Mouse (Mus musculus) hindbrain, embryonic 12.5 days (tissue): Measurements from ENCODE around the gene Hecw2. TPM values are rescaled to one million over a fixed set of nuclear protein-coding genes. Genes with fewer than 3 reads are reported as not detected.

Experiments used
- ATAC-seq: fragments of 200-750 bp; cut with Nextera tagmentation; 2 replicates; pipeline ENCODE4 v1.8.0; 2017; ENCODE audit warnings: moderate TSS enrichment; ENCODE audit not compliant: low FRiP score
- H3K27ac ChIP-seq: fragments of 300-500 bp; sonication (generic); 2 replicates; pipeline ENCODE4 v1.5.1; 2016; ENCODE audit warnings: mild to moderate bottlenecking
- H3K27me3 ChIP-seq: fragments of 300-500 bp; sonication (generic); 2 replicates; pipeline ENCODE4 v1.6.1; 2016; ENCODE audit warnings: mild to moderate bottlenecking
- H3K36me3 ChIP-seq: fragments of 300-500 bp; sonication (generic); 2 replicates; pipeline ENCODE4 v1.6.1; 2016; ENCODE audit warnings: mild to moderate bottlenecking
- H3K4me1 ChIP-seq: fragments of 300-500 bp; sonication (generic); 2 replicates; pipeline ENCODE4 v1.6.1; 2016
- H3K4me2 ChIP-seq: fragments of 300-500 bp; sonication (generic); replicated peaks from 2 replicates; pipeline ENCODE4 v1.6.1; 2016; ENCODE audit warnings: mild to moderate bottlenecking
- H3K4me3 ChIP-seq: fragments of 300-500 bp; sonication (generic); 2 replicates; pipeline ENCODE4 v1.5.1; 2016; ENCODE audit warnings: mild to moderate bottlenecking
- H3K9ac ChIP-seq: fragments of 300-500 bp; sonication (generic); 2 replicates; pipeline ENCODE4 v1.6.1; 2016; ENCODE audit warnings: mild to moderate bottlenecking, moderate library complexity
- H3K9me3 ChIP-seq: fragments of 300-500 bp; sonication (generic); replicated peaks from 2 replicates; pipeline ENCODE4 v1.6.1; 2016; ENCODE audit warnings: mild to moderate bottlenecking
- WGBS: fragments of 180-500 bp; shearing (Covaris S2); methylation state at CpG from one replicate; pipeline ENCODE4 v1.1.7; 2016; 5-methylcytosine and 5-hydroxymethylcytosine counted together
- polyA plus RNA-seq: library from polyadenylated mRNA; unstranded; fragments of >200 nt; fragmentation: Nextera tagmentation; extraction: Ambion mirVana; gene quantifications from 2 replicates; pipeline ENCODE4 v1.2.1, GENCODE M21; 2016

The Hecw2 gene
- polyA plus RNA-seq, 1 experiment from 2014 or later, result 8.7 TPM

GRCm38 (mm10) chr1:53970326-53970977, 224.5 kb downstream of the Hecw2 start:
- 85% methylated on average over 5 of the region's 5 CpGs for WGBS
- no peaks in the 10 kb centered on the region for H3K27me3 ChIP-seq
- no peaks in the 10 kb centered on the region for H3K4me1 ChIP-seq

GRCm38 (mm10) chr1:53952395-53952794, 242.6 kb downstream of the Hecw2 start:
- WGBS, result 85% methylated on average over 5 of the region's 5 CpGs
- no peak overlapping the region for H3K4me3 ChIP-seq
- H3K9me3 ChIP-seq, result no peaks in the 10 kb centered on the region
- no peak overlapping the region for H3K9ac ChIP-seq
- H3K4me2 ChIP-seq, result no peak overlapping the region
- no peak for ATAC-seq
- no peaks in the 10 kb centered on the region for H3K27me3 ChIP-seq
- no peak overlapping the region for H3K27ac ChIP-seq
- H3K36me3 ChIP-seq, result no peaks in the 10 kb centered on the region
- H3K4me1 ChIP-seq, result no peaks in the 10 kb centered on the region

More at GRCm38 (mm10) chr1:53970326-53970977, 224.5 kb downstream of the Hecw2 start:
- no peak overlapping the region for H3K4me3 ChIP-seq
- no peaks in the 10 kb centered on the region for H3K9me3 ChIP-seq
- no peak for ATAC-seq
- H3K4me2 ChIP-seq, result no peak overlapping the region
- H3K27ac ChIP-seq, result no peak overlapping the region
- H3K36me3 ChIP-seq, result no peaks in the 10 kb centered on the region
- H3K9ac ChIP-seq, result no peak overlapping the region

DNA sequence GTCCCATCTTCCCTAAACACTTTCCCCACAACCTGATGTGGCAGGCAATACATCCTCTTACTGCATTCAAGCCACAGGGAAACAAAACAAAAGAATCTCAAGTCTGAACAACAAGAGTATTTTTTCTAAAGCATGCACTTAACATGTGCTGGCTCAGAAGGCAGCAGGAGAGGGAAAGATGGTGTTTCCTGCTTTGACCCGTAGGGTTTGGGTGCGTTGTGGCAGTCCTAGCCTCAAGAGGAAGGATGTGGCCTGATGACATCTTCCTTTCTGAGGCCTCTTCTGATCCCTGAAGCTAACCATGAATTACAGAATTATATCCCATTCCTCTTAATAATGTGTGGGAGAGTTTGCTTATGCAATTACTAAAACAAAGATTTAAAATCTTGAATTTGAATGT, 249.2 kb downstream of the Hecw2 start:
- H3K36me3 ChIP-seq, result no peaks in the 10 kb centered on the region
- no peak overlapping the region for H3K4me3 ChIP-seq
- ATAC-seq, result no peak
- no peaks in the 10 kb centered on the region for H3K4me1 ChIP-seq
- H3K4me2 ChIP-seq, result no peak overlapping the region
- whole genome bisulfite sequencing, result 92% methylated on average over 2 of the region's 2 CpGs
- H3K27me3 ChIP-seq, result no peaks in the 10 kb centered on the region
- H3K9me3 ChIP-seq, result no peaks in the 10 kb centered on the region
- no peak overlapping the region for H3K27ac ChIP-seq
- H3K9ac ChIP-seq, result no peak overlapping the region

- peaks cover 7% of the 10 kb centered on the region; the same call in 1 of the 2 replicates for H3K4me1 ChIP-seq
- H3K27ac ChIP-seq, result no peak overlapping the region
- no peak overlapping the region for H3K4me3 ChIP-seq
- 76% methylated on average over 8 of the region's 8 CpGs for WGBS
- H3K27me3 ChIP-seq, result no peaks in the 10 kb centered on the region
- H3K4me2 ChIP-seq, result no peak overlapping the region
- no peaks in the 10 kb centered on the region for H3K9me3 ChIP-seq
- H3K36me3 ChIP-seq, result no peaks in the 10 kb centered on the region
- no peak for ATAC-seq
- no peak overlapping the region for H3K9ac ChIP-seq
Measured at GRCm38 (mm10) chr1:53942468-53942867, 252.5 kb downstream of the Hecw2 start.

DNA sequence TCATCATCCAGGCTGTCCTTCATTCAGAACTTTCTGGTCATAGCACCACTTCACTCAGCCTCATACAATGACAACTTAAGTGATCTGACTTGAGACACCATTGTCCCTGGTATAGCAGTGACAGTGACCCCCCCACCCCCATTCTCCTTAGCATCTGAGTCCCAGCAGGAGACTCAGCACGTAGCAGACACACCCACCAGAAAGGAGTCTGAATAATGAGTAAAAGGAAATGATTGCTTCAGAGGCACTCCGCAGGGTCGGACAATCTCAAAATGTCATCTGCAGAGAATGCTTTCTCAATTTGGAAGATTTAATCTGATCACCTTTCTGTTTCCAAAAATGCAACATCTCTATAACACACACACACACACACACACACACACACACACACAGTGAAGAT, 253.4 kb downstream of the Hecw2 start:
- Histone ChIP-seq H3K9me3 (no peaks in the 10 kb centered on the region), H3K4me2 (no peak overlapping the region), H3K36me3 (no peaks in the 10 kb centered on the region), H3K9ac (no peak overlapping the region), H3K4me1 (peaks cover 7% of the 10 kb centered on the region; the same call in 1 of the 2 replicates), H3K27ac (no peak overlapping the region), H3K4me3 (no peak overlapping the region), H3K27me3 (no peaks in the 10 kb centered on the region)
- no peak for ATAC-seq
- 50% methylated on average over 3 of the region's 3 CpGs for WGBS

GRCm38 (mm10) chr1:53940268-53941017, 254.5 kb downstream of the Hecw2 start:
- ATAC-seq, result peak; percentile 79
- no peak overlapping the region for H3K4me3 ChIP-seq
- no peak overlapping the region for H3K27ac ChIP-seq
- H3K9me3 ChIP-seq, result no peaks in the 10 kb centered on the region
- 40% methylated on average over 13 of the region's 13 CpGs for WGBS
- H3K9ac ChIP-seq, result no peak overlapping the region
- no peaks in the 10 kb centered on the region for H3K27me3 ChIP-seq
- H3K36me3 ChIP-seq, result no peaks in the 10 kb centered on the region
- peaks cover 7% of the 10 kb centered on the region; the same call in 1 of the 2 replicates for H3K4me1 ChIP-seq
- 0 out of 2 replicates have a peak overlapping the region, but pooled peaks have one; percentile 13 for H3K4me2 ChIP-seq

DNA sequence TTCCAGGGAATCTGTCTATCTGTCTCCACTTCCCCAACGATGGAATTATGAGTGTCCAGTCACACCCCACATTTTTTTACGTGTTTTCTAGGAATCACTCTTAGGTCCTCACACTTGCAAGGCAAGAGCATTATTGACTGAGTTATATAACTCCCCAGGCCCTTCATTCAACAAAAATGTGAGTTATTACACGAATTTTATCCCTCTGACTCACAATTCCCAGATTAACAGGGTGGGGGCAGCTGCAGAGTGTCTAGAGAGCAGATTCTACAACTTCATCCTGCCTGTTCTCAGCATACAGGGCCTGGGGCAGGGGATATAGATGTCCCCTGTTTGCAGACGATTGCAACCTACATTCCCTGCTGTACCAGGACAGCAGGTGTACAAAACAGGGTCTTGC, 255.7 kb downstream of the Hecw2 start:
- Histone ChIP-seq H3K4me2 (no peak overlapping the region), H3K4me1 (peaks cover 7% of the 10 kb centered on the region; the same call in 1 of the 2 replicates), H3K9me3 (no peaks in the 10 kb centered on the region), H3K4me3 (no peak overlapping the region), H3K27ac (no peak overlapping the region), H3K9ac (no peak overlapping the region), H3K27me3 (no peaks in the 10 kb centered on the region), H3K36me3 (no peaks in the 10 kb centered on the region)
- ATAC-seq, result no peak
- 78% methylated on average over 4 of the region's 4 CpGs for WGBS

- Histone ChIP-seq H3K27me3 (no peaks in the 10 kb centered on the region), H3K9ac (no peak overlapping the region), H3K36me3 (no peaks in the 10 kb centered on the region), H3K27ac (no peak overlapping the region), H3K4me1 (no peaks in the 10 kb centered on the region), H3K4me2 (no peak overlapping the region), H3K4me3 (no peak overlapping the region), H3K9me3 (no peaks in the 10 kb centered on the region)
- ATAC-seq, result no peak
- WGBS, result 76% methylated on average over 2 of the region's 2 CpGs
Measured at GRCm38 (mm10) chr1:53933308-53933707, 261.7 kb downstream of the Hecw2 start.

DNA sequence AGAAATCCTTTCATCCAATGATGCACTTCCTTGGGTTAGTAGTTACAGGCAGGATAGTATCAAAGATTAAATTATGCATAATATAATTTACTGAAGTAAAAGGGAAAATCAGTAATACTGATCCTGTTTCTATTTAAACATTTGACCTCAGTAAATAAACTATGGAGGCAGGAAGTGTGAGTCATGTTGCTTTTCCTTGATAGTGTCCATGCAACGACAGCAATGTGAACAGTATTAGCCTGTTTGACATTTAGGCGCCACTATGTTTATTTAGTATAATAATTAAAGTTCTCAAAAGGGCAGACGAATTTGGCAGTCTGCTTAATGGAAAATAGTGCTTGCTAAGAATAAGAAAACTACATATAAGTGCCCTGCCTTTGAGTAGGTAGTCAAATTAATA, 263.7 kb downstream of the Hecw2 start:
- no peak overlapping the region for H3K9ac ChIP-seq
- ATAC-seq, result no peak
- no peak overlapping the region for H3K27ac ChIP-seq
- no peaks in the 10 kb centered on the region for H3K36me3 ChIP-seq
- H3K4me2 ChIP-seq, result no peak overlapping the region
- H3K27me3 ChIP-seq, result no peaks in the 10 kb centered on the region
- no peaks in the 10 kb centered on the region for H3K9me3 ChIP-seq
- 75% methylated on average over 3 of the region's 3 CpGs for WGBS
- no peak overlapping the region for H3K4me3 ChIP-seq
- no peaks in the 10 kb centered on the region for H3K4me1 ChIP-seq

GRCm38 (mm10) chr1:53927605-53928004, 267.4 kb downstream of the Hecw2 start:
- H3K27me3 ChIP-seq, result no peaks in the 10 kb centered on the region
- 0 out of 2 replicates have a peak, but pooled peaks cover 3% of the 10 kb centered on the region for H3K4me1 ChIP-seq
- H3K36me3 ChIP-seq, result no peaks in the 10 kb centered on the region
- H3K4me3 ChIP-seq, result no peak overlapping the region
- 30% methylated on average over 4 of the region's 4 CpGs for WGBS
- H3K9me3 ChIP-seq, result no peaks in the 10 kb centered on the region
- no peak overlapping the region for H3K4me2 ChIP-seq
- no peak overlapping the region for H3K27ac ChIP-seq
- no peak overlapping the region for H3K9ac ChIP-seq
- no peak for ATAC-seq

DNA sequence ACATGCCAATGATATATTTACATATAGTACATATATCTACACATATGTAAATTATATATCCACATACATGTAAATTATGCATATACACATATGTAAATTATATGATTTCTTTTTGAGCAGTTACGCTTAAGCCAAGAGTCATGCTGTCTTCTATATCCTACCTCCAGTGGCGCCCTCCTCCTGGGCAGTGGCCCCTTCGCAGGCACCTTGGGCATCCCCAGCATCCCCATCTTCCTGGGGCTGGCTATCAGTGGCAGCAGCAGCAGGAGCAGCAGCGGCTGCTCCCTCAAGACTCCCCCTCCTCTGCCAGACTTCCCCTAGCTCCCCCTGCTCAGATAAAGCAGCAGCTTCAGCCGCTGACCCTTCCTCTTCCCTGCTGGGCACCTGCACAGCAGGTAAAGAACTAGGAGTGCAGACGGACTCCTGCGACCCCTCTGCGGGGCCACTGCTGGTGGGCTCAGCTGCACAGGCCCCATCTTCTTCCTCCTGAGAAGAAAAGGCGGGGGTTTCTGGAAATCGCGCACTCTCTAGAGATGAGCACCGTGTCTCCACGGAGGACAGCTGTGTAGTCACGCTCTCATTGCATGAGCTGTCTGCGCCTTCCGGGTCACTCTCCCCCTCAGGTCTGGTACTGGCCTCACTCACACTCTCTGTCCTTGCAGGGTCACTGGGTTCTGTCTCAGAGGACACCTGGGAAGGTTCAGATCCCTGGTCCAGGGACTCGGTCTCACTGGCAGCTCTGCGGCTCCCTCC, 269.6 kb downstream of the Hecw2 start:
- Histone ChIP-seq H3K27ac (no peak overlapping the region), H3K27me3 (no peaks in the 10 kb centered on the region), H3K4me1 (0 out of 2 replicates have a peak, but pooled peaks cover 3% of the 10 kb centered on the region), H3K9ac (no peak overlapping the region), H3K4me3 (no peak overlapping the region), H3K9me3 (no peaks in the 10 kb centered on the region), H3K4me2 (no peak overlapping the region), H3K36me3 (no peaks in the 10 kb centered on the region)
- peak; percentile 32; the same call in 1 of the 2 replicates for ATAC-seq
- WGBS, result 35% methylated on average over 18 of the region's 18 CpGs

DNA sequence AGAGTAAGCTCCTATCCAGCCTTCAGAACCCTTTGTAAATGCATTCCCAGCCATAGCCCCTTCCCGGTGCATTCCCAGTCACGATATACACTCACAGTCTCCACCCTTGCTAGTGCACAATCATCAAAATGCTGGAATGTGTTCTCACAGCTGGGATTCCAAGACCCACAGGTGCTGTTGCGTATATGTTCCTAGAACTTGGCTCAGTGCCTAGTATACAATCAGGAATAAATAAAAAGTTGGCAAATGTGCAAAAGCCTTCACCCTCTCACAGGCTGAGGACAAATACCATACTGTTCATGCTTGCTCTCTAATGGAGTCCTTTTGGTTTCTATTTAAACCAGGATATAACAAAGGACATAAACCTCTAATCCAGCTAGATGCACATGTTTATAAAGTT, 283.1 kb downstream of the Hecw2 start:
- H3K4me3 ChIP-seq, result no peak overlapping the region
- no peaks in the 10 kb centered on the region for H3K4me1 ChIP-seq
- H3K4me2 ChIP-seq, result no peak overlapping the region
- H3K27me3 ChIP-seq, result no peaks in the 10 kb centered on the region
- 77% methylated on average over 3 of the region's 3 CpGs for WGBS
- no peak overlapping the region for H3K9ac ChIP-seq
- no peak for ATAC-seq
- H3K36me3 ChIP-seq, result no peaks in the 10 kb centered on the region
- H3K9me3 ChIP-seq, result no peaks in the 10 kb centered on the region
- H3K27ac ChIP-seq, result no peak overlapping the region
